Mouse (Mus musculus): ENCODE data around the gene Lage3. TPM values are rescaled to one million over a fixed set of nuclear protein-coding genes. Genes with fewer than 3 reads are reported as not detected.
"Not testable (repeated sequence)": the region's sequence is repeated elsewhere in the genome, so short reads cannot be mapped to it uniquely, and the experiment has no call there.

Gene Lage3
- polyA plus RNA-seq, 1 experiment from 2014 or later, result 46.6 TPM

- Histone ChIP-seq H3K27ac (ENCODE audit: low read depth) (peak overlapping the region; percentile 82), H3K9ac (replicated peaks) (peak overlapping the region; percentile 78), H3K4me3 (ENCODE audit: low read depth, low read length) (peak overlapping the region; percentile 73), H3K36me3 (replicated peaks; ENCODE audit: insufficient read depth, low read length) (no peaks in the 10 kb centered on the region), H3K9me3 (ENCODE audit: low read length) (no peaks in the 10 kb centered on the region), H3K27me3 (ENCODE audit: insufficient read depth, low read length) (no peaks in the 10 kb centered on the region), H3K4me2 (ENCODE audit: low read depth, low read length) (peak overlapping the region; percentile 80), H3K4me1 (ENCODE audit: insufficient read depth) (0 out of 2 replicates have a peak, but pooled peaks cover 9% of the 10 kb centered on the region)
- peak; percentile 77 for ATAC-seq
- peak; percentile 13; the same call in 1 of the 2 replicates for TF ChIP-seq CTCF (IDR thresholded peaks at IDR 0.05; ENCODE audit: low read depth)
- TF ChIP-seq EP300 (IDR thresholded peaks at IDR 0.05; ENCODE audit: low read depth), result no peak
- 11% methylated on average over 35 of the region's 49 CpGs for WGBS (ENCODE audit: insufficient replicate concordance)
- DNase-seq, result peak; percentile 81
These were observed 14.9 kb upstream of the Lage3 start for GRCm38 (mm10) chrX:74368209-74368909.

GRCm38 (mm10) chrX:74367512-74367911, 14.1 kb upstream of the Lage3 start:
- Histone ChIP-seq H3K9ac (replicated peaks) (peak overlapping the region; percentile 78), H3K27me3 (ENCODE audit: insufficient read depth, low read length) (no peaks in the 10 kb centered on the region), H3K27ac (ENCODE audit: low read depth) (peak overlapping the region; percentile 82), H3K36me3 (replicated peaks; ENCODE audit: insufficient read depth, low read length) (no peaks in the 10 kb centered on the region), H3K4me2 (ENCODE audit: low read depth, low read length) (peak overlapping the region; percentile 80), H3K9me3 (ENCODE audit: low read length) (no peaks in the 10 kb centered on the region), H3K4me3 (ENCODE audit: low read depth, low read length) (peak overlapping the region; percentile 73), H3K4me1 (ENCODE audit: insufficient read depth) (0 out of 2 replicates have a peak, but pooled peaks cover 9% of the 10 kb centered on the region)
- WGBS (ENCODE audit: insufficient replicate concordance), result 50% methylated on average over 10 of the region's 10 CpGs
- TF ChIP-seq EP300 (IDR thresholded peaks at IDR 0.05; ENCODE audit: low read depth), result no peak
- no peak for TF ChIP-seq CTCF (IDR thresholded peaks at IDR 0.05; ENCODE audit: low read depth)
- ATAC-seq (no peak), DNase-seq (no peak)

- H3K9me3 ChIP-seq (ENCODE audit: low read length), result no peaks in the 10 kb centered on the region
- H3K27me3 ChIP-seq (ENCODE audit: insufficient read depth, low read length), result no peaks in the 10 kb centered on the region
- TF ChIP-seq CTCF (IDR thresholded peaks at IDR 0.05; ENCODE audit: low read depth), result no peak
- TF ChIP-seq EP300 (IDR thresholded peaks at IDR 0.05; ENCODE audit: low read depth), result no peak
- no peak overlapping the region for H3K4me2 ChIP-seq (ENCODE audit: low read depth, low read length)
- H3K4me3 ChIP-seq (ENCODE audit: low read depth, low read length), result no peak overlapping the region
- WGBS (ENCODE audit: insufficient replicate concordance), result 45% methylated on average over 11 of the region's 11 CpGs
- H3K36me3 ChIP-seq (replicated peaks; ENCODE audit: insufficient read depth, low read length), result no peaks in the 10 kb centered on the region
- H3K4me1 ChIP-seq (ENCODE audit: insufficient read depth), result no peaks in the 10 kb centered on the region
- no peak overlapping the region for H3K27ac ChIP-seq (ENCODE audit: low read depth)
- DNase-seq, result no peak
- no peak for ATAC-seq
- H3K9ac ChIP-seq (replicated peaks), result no peak overlapping the region
These were observed 5.8 kb upstream of the Lage3 start for GRCm38 (mm10) chrX:74359171-74359570.

- H3K4me1 ChIP-seq (ENCODE audit: insufficient read depth); H3K27me3 ChIP-seq (ENCODE audit: insufficient read depth, low read length); H3K4me2 ChIP-seq (ENCODE audit: low read depth, low read length); H3K27ac ChIP-seq (ENCODE audit: low read depth); H3K9me3 ChIP-seq (ENCODE audit: low read length); ATAC-seq; H3K36me3 ChIP-seq (replicated peaks; ENCODE audit: insufficient read depth, low read length); H3K9ac ChIP-seq (replicated peaks); DNase-seq; H3K4me3 ChIP-seq (ENCODE audit: low read depth, low read length): not testable (repeated sequence)
- WGBS (ENCODE audit: insufficient replicate concordance), result 87% methylated on average over 2 of the region's 3 CpGs
These were observed 3.7 kb upstream of the Lage3 start for GRCm38 (mm10) chrX:74357069-74357468.

GRCm38 (mm10) chrX:74352645-74353466, 562 bp downstream of the Lage3 start:
- H3K9me3 ChIP-seq (ENCODE audit: low read length), result no peaks in the 10 kb centered on the region
- H3K36me3 ChIP-seq (replicated peaks; ENCODE audit: insufficient read depth, low read length), result no peaks in the 10 kb centered on the region
- WGBS (ENCODE audit: insufficient replicate concordance), result 23% methylated on average over 13 of the region's 13 CpGs
- H3K4me1 ChIP-seq (ENCODE audit: insufficient read depth), result peaks cover 2% of the 10 kb centered on the region; the same call in 1 of the 2 replicates
- H3K27ac ChIP-seq (ENCODE audit: low read depth), result peak overlapping the region; percentile 66; the same call in 1 of the 2 replicates
- no peaks in the 10 kb centered on the region for H3K27me3 ChIP-seq (ENCODE audit: insufficient read depth, low read length)
- ATAC-seq (peak; percentile 10; the same call in 1 of the 2 replicates), DNase-seq (no peak)
- peak overlapping the region; percentile 77 for H3K4me2 ChIP-seq (ENCODE audit: low read depth, low read length)
- H3K9ac ChIP-seq (replicated peaks), result peak overlapping the region; percentile 57
- TF ChIP-seq EP300 (IDR thresholded peaks at IDR 0.05; ENCODE audit: low read depth), result no peak
- no peak for TF ChIP-seq CTCF (IDR thresholded peaks at IDR 0.05; ENCODE audit: low read depth)
- peak overlapping the region; percentile 55 for H3K4me3 ChIP-seq (ENCODE audit: low read depth, low read length)

Measured in liver, postnatal 0 days (tissue).